Mouse (Mus musculus) kidney, adult 2 months (tissue): Measurements from ENCODE around the gene Tmem245. TPM values are rescaled to one million over a fixed set of nuclear protein-coding genes. Genes with fewer than 3 reads are reported as not detected.

Source experiments
- DNase-seq: peaks from one replicate; pipeline ENCODE4 v3.0.0; 2021
- H3K27ac ChIP-seq: fragments of 200-500 bp; 2 replicates; pipeline ENCODE4 v1.5.1; 2012; ENCODE audit warnings: low read depth, low read length, control low read depth, inconsistent platforms; ENCODE audit not compliant: insufficient read depth
- H3K27me3 ChIP-seq: fragments of 200-500 bp; replicated peaks from 2 replicates; pipeline ENCODE4 v1.6.1; 2012; ENCODE audit warnings: mild to moderate bottlenecking, moderate library complexity, low read length, inconsistent platforms; ENCODE audit not compliant: control insufficient read depth, insufficient read depth
- H3K36me3 ChIP-seq: fragments of 200-500 bp; 2 replicates; pipeline ENCODE4 v1.6.1; 2012; ENCODE audit warnings: mild to moderate bottlenecking, moderate library complexity, low read length, inconsistent platforms; ENCODE audit not compliant: control insufficient read depth, insufficient read depth
- H3K4me1 ChIP-seq: fragments of 200-500 bp; 2 replicates; pipeline ENCODE4 v1.6.1; 2011; ENCODE audit warnings: low read length; ENCODE audit not compliant: control insufficient read depth, insufficient read depth
- H3K4me3 ChIP-seq: fragments of 200-500 bp; 2 replicates; pipeline ENCODE4 v1.5.1; 2011; ENCODE audit warnings: mild to moderate bottlenecking, low read depth, low read length, control low read depth; ENCODE audit not compliant: insufficient read depth
- CTCF ChIP-seq: fragments of 200-500 bp; conservative IDR thresholded peaks from 2 replicates; pipeline ENCODE4 v1.5.1; 2011; ENCODE audit warnings: low read depth, mild to moderate bottlenecking, control low read depth, low read length, moderate library complexity, mixed read lengths; ENCODE audit not compliant: insufficient read depth, insufficient read length
- POLR2A ChIP-seq: fragments of 200-500 bp; IDR thresholded peaks from one replicate; pipeline ENCODE4 v1.6.1; 2011; ENCODE audit warnings: low read depth, low read length, control low read depth
- WGBS: fragments of 180-500 bp; shearing (Covaris S2); methylation state at CpG from one replicate; pipeline ENCODE4 v1.1.7; 2018; 5-methylcytosine and 5-hydroxymethylcytosine counted together
- polyA plus RNA-seq: library from polyadenylated mRNA; depleted of rRNA; stranded (reverse); fragments of >200 nt; gene quantifications from 2 replicates; pipeline ENCODE4 v1.2.3, GENCODE M21; 2012

The Tmem245 gene
- polyA plus RNA-seq, 1 experiment = 13.8 TPM

DNA sequence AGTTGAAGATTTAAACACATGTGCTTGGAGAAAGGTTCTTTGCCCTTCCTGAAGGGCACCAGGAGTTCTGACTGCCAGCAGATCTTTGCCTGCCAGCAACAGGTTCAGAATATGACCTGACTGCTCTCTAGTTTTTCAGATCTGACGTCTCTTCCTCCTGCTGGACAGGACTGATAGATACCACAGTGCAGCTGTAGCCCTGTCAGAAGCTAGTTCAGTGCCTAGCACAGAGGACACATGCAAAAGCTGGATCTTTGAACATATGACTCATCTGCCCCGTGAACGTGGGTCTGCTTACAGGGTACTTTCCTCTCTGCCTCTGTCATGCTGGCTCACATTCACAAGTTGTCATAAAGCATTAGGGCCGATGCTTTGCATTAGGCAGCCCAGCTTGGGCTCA is 3.0 kb downstream of the Tmem245 start:
- Histone ChIP-seq H3K4me1 (peaks cover 34% of the 10 kb centered on the region), H3K27ac (peak overlapping the region; percentile 81), H3K4me3 (no peak overlapping the region), H3K36me3 (no peaks in the 10 kb centered on the region), H3K27me3 (no peaks in the 10 kb centered on the region)
- DNase-seq = peak; percentile 84
- peak; percentile 36 for TF ChIP-seq CTCF
- no peak for TF ChIP-seq POLR2A
- WGBS = 24% methylated on average over 4 of the region's 4 CpGs

DNA sequence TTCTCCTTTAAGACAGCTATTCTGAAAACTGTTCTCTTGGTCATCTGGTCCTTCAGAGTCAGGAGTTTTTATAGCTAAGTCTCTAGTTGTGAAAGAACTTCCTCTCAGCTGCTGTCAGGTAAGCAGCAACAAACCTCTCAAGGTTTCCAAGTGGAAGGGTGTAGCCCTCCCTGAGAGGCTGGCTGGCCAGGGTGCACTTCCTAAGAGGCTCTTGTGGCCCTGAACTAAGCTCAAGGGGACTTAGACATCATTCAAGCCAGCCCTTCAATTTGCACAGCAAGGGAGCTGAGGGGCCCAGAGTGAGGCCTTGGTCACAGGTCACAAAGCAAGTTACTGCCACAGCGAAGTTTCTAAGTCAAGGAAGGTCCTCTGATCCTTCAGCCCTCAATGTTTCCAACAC is 4.0 kb downstream of the Tmem245 start:
- H3K27ac ChIP-seq = peak overlapping the region; percentile 81
- 28% methylated on average over 1 of the region's 1 CpGs for WGBS

DNA sequence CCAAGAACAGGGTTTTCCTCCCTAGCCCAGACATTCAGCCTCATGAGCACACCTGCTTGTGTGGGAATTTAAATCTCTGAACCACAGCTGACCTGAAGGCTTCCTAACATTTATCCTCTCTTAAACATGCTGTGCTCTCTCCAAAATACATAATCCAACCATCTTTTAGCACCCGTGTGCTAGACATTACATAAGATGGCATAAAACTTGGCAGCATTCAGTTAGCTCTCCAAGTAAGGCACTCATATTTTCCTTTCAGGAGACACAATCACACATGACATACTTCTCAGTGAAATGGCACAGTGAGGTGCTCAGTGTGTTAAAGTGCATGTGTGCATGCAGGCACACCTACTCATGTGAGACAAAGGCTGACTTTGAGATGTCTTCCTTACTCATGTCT is 4.7 kb downstream of the Tmem245 start:
- no peaks in the 10 kb centered on the region for H3K36me3 ChIP-seq
- no peak for TF ChIP-seq POLR2A
- no peak for TF ChIP-seq CTCF
- whole genome bisulfite sequencing = 49% methylated on average over 1 of the region's 1 CpGs
- H3K27me3 ChIP-seq = no peaks in the 10 kb centered on the region
- no peak overlapping the region for H3K4me3 ChIP-seq
- peaks cover 34% of the 10 kb centered on the region for H3K4me1 ChIP-seq
- no peak for DNase-seq
- H3K27ac ChIP-seq = peak overlapping the region; percentile 81

More for the DNA sequence above, 4.0 kb downstream of the Tmem245 start:
- no peak for TF ChIP-seq CTCF
- TF ChIP-seq POLR2A = no peak
- no peaks in the 10 kb centered on the region for H3K27me3 ChIP-seq
- peaks cover 34% of the 10 kb centered on the region for H3K4me1 ChIP-seq
- no peak for DNase-seq
- no peaks in the 10 kb centered on the region for H3K36me3 ChIP-seq
- no peak overlapping the region for H3K4me3 ChIP-seq

DNA sequence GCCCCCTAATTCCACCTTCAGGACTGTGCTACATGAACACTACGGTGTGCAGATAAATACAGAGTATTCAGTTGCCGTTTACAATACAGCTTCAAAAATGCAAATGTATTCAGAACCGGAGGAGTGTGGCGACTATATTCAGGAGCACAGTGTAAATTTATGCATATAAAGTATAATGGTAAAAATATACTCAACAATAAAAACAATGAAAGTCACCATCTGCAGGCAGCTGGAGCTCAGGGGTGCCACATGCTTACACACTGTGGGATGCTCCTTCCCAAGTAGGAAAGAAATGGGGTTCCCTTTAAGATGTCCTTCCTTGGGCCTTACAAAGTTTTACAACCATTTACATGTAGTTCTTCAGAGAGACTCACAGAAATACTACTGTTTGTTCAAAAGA is 5.8 kb downstream of the Tmem245 start:
- H3K27ac ChIP-seq = no peak overlapping the region
- 71% methylated on average over 4 of the region's 4 CpGs for WGBS
- TF ChIP-seq POLR2A (no peak), CTCF (no peak)
- H3K27me3 ChIP-seq = no peaks in the 10 kb centered on the region
- H3K4me1 ChIP-seq = peaks cover 45% of the 10 kb centered on the region
- DNase-seq = no peak
- H3K36me3 ChIP-seq = no peaks in the 10 kb centered on the region
- H3K4me3 ChIP-seq = no peak overlapping the region

DNA sequence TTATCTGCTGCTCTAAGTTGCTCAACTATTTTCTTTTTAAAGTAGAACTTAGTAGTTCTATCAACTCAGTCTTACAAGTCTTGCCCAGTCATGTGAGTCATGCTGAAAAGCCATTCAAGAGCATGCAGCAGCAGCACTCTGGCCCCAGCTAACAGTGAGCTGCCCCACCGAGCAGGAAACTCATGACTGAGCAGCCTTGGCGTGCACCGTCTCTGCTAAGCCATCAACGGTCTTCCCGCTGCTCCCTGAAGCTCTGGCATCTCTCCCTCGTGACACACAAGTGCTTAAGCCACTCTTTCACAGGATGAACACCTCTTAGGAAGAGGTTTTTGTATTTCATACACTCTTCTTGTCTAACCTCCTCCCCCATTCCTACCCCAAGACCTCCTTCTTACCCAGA is 10.1 kb downstream of the Tmem245 start:
- TF ChIP-seq CTCF (no peak), POLR2A (no peak)
- peak overlapping the region; percentile 56; the same call in 1 of the 2 replicates for H3K27ac ChIP-seq
- WGBS = 10% methylated on average over 6 of the region's 6 CpGs

DNA sequence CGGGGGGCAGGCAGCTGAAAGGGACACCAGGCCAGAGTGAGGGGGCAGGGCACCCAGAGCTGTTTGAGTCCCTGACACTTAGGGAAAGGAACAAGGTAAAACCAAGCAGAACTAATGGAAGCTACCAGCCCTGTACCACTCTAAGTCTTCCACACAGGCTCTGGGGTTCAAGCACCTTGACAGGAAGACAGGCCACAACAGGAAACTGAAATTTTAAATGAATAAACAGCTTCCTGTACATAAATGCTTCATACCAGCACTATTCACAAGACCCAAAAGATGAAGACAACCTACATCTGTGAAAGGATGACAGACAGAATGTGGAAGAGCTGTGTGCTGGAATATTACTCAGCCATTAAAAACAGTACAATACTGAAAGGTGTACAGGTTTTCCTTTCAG is 11.9 kb downstream of the Tmem245 start:
- H3K4me1 ChIP-seq = peaks cover 28% of the 10 kb centered on the region
- H3K36me3 ChIP-seq = no peaks in the 10 kb centered on the region
- TF ChIP-seq CTCF (no peak), POLR2A (no peak)
- no peak overlapping the region for H3K4me3 ChIP-seq
- no peak for DNase-seq
- H3K27me3 ChIP-seq = no peaks in the 10 kb centered on the region
- WGBS = no CpG with 5 or more reads among the region's 1 CpGs
- no peak overlapping the region for H3K27ac ChIP-seq

More for the DNA sequence above, 10.1 kb downstream of the Tmem245 start:
- H3K27me3 ChIP-seq = no peaks in the 10 kb centered on the region
- peak; percentile 69 for DNase-seq
- peaks cover 28% of the 10 kb centered on the region for H3K4me1 ChIP-seq
- H3K4me3 ChIP-seq = no peak overlapping the region
- no peaks in the 10 kb centered on the region for H3K36me3 ChIP-seq

DNA sequence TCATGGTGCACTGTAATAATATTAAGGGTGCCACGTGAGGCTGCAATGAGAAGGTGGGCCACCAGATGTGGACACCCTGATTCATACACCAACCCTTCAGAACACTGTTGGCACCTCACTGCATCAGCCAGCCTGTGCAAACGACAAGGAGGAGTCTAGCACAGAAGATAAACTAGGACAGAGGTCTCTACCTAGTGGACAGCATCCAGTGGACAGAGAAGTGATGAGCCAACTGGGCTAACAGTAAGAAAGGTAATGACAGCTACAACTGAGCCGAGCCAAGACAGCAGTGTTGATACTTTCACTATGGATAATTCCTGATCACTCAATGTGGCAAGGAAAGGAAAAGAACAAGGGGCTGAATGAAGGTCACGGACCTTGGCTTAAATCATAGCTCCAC is 14.1 kb downstream of the Tmem245 start:
- no peak for TF ChIP-seq CTCF
- no peak for TF ChIP-seq POLR2A
- Histone ChIP-seq H3K27ac (no peak overlapping the region), H3K36me3 (no peaks in the 10 kb centered on the region), H3K27me3 (no peaks in the 10 kb centered on the region), H3K4me3 (no peak overlapping the region), H3K4me1 (peaks cover 26% of the 10 kb centered on the region)
- DNase-seq = no peak
- WGBS = 88% methylated on average over 4 of the region's 4 CpGs
